Mouse (Mus musculus) liver, adult 2 months (tissue): Measurements from ENCODE around the gene Babam1.

Experiments used
- CTCF ChIP-seq: fragments of 200-500 bp; IDR thresholded peaks from 2 replicates; pipeline ENCODE4 v1.5.1; 2011; ENCODE audit warnings: low read depth, low read length, control low read depth
- POLR2A ChIP-seq: fragments of 200-500 bp; IDR thresholded peaks from 2 replicates; pipeline ENCODE4 v1.6.1; 2011; ENCODE audit warnings: low read length, control low read depth; ENCODE audit not compliant: insufficient read depth; ENCODE audit errors: extremely low read depth

DNA sequence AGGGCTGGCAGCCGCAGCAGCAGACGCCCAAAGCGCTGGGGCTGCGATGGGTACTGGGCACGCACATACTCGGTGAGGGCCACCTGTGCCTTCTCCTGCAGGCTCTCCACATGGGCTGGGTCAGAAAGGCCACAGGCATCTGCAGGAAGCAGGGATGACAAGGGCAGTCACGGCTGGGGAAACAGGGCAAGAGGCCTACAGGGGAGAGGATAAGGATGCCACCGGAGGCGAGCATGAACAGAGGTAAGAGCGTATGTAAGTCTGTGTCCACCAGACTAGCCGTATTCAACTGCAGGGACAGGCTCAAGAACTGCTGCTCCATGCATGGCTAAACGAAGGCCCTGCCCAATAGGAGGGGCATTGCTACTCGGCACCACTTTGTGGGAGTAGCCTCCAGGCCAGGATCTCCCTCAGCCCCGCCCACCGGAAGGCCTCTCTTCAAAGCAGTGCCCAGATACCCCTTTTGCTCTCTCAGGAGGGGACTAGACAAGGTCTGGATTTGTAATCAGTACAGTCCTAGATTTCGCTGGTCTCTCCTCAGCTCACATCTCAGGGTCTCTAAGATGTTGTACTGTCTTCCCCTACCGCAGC, 21.9 kb upstream of the Babam1 start:
- TF ChIP-seq CTCF: no peak
- no peak for TF ChIP-seq POLR2A
